Mouse (Mus musculus) bone marrow, adult 2 months (tissue): ENCODE results near the gene Dusp1.

Experiments used
- CTCF ChIP-seq: fragments of 200-500 bp; IDR thresholded peaks from 2 replicates; pipeline ENCODE4 v1.5.1; 2011; ENCODE audit warnings: low read length, control low read depth; ENCODE audit not compliant: control insufficient read depth, insufficient read depth
- POLR2A ChIP-seq: fragments of 200-500 bp; IDR thresholded peaks from 2 replicates; pipeline ENCODE4 v1.6.1; 2011; ENCODE audit warnings: low read depth, mild to moderate bottlenecking, control low read depth, low read length, borderline replicate concordance; ENCODE audit not compliant: control insufficient read depth

DNA sequence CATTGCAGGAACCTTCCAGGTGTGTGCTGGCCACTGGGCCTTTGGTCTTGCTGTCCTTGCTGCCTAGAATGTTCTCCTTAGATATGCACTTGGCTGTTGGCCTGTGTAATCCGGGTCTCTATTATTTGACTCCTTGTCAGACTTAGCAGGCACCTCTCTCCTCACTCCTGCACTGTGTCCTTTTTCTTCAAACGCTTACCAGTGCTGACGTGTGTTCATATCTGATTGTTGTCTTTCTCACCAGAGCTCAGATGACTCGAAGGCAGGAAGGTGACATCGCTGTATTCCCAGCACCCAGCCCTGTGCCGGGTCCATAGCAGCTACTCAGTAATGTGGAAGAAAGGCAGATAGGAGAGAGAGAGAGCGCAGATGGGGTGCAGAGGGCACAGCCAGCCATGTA is 33.0 kb upstream of the Dusp1 start:
- TF ChIP-seq CTCF (no peak), POLR2A (no peak)
